In genomic region chr7:79053383-79053889, GRCm38 (mm10) we compare ENCODE assay signal across 8 mouse cellular contexts. TPM values are rescaled to one million over a fixed set of nuclear protein-coding genes. Genes with fewer than 3 reads are reported as not detected.
DNase-seq lines count a peak whose midpoint lies in the region; ATAC-seq and TF ChIP-seq lines count a peak whose summit lies in the region.

Gene Acan (plus strand): TSS chr7:79053483.

- H3K9ac ChIP-seq in limb, embryonic 12.5 days (replicated peaks), result peak within 1 kb of the TSS; percentile 57
- peak within 1 kb of the TSS; percentile 42 for H3K9ac ChIP-seq in stomach, embryonic 16.5 days (ENCODE audit: low read length)

- H3K27ac ChIP-seq in thymus, adult 2 months (ENCODE audit: control insufficient read depth, insufficient read depth, low read length), result no peak within 1 kb of the TSS
- peak within 1 kb of the TSS; percentile 19; the same call in 1 of the 2 replicates for H3K27ac ChIP-seq in limb, embryonic 12.5 days
- no peak within 1 kb of the TSS for H3K27ac ChIP-seq in stomach, embryonic 16.5 days (ENCODE audit: low read length)

- TF ChIP-seq POLR2A in thymus, adult 2 months (IDR thresholded peaks at IDR 0.05; ENCODE audit: control insufficient read depth, extremely low read depth, insufficient read depth, low read length, poor library complexity), result no peak

- H3K36me3 ChIP-seq in thymus, adult 2 months (ENCODE audit: control insufficient read depth, insufficient read depth, low read length), result no peaks in the 10 kb centered on the region
- H3K36me3 ChIP-seq in limb, embryonic 12.5 days, result no peaks in the 10 kb centered on the region
- no peaks in the 10 kb centered on the region for H3K36me3 ChIP-seq in stomach, embryonic 16.5 days (ENCODE audit: control insufficient read depth, insufficient read depth, low read length)

- H3K27me3 ChIP-seq in thymus, adult 2 months (ENCODE audit: control insufficient read depth, insufficient read depth, low read length), result peaks cover 5% of the 10 kb centered on the region; the same call in 1 of the 2 replicates
- peaks cover 92% of the 10 kb centered on the region for H3K27me3 ChIP-seq in limb, embryonic 12.5 days
- H3K27me3 ChIP-seq in stomach, embryonic 16.5 days (ENCODE audit: control insufficient read depth, insufficient read depth, low read length), result peaks cover 66% of the 10 kb centered on the region

- 3% methylated on average over 23 of the region's 23 CpGs for WGBS in thymus, adult 2 months
- 1% methylated on average over 23 of the region's 23 CpGs for WGBS in limb, embryonic 12.5 days
- WGBS in stomach, embryonic 16.5 days, result under 1% methylated on average over 23 of the region's 23 CpGs

- H3K4me3 ChIP-seq in thymus, adult 2 months (ENCODE audit: control insufficient read depth, insufficient read depth, low read length), result peak within 1 kb of the TSS; percentile 39
- peak within 1 kb of the TSS; percentile 54 for H3K4me3 ChIP-seq in limb, embryonic 12.5 days (replicated peaks)
- peak within 1 kb of the TSS; percentile 45 for H3K4me3 ChIP-seq in stomach, embryonic 16.5 days (replicated peaks; ENCODE audit: low read length)

- H3K4me1 ChIP-seq in thymus, adult 2 months (replicated peaks; ENCODE audit: control insufficient read depth, insufficient read depth, low read length), result peaks cover 5% of the 10 kb centered on the region; the same call in 1 of the 2 replicates
- peaks cover 24% of the 10 kb centered on the region for H3K4me1 ChIP-seq in limb, embryonic 12.5 days (replicated peaks)
- H3K4me1 ChIP-seq in stomach, embryonic 16.5 days (ENCODE audit: control insufficient read depth, insufficient read depth, low read length), result 0 out of 2 replicates have a peak, but pooled peaks cover 2% of the 10 kb centered on the region

- no peaks in the 10 kb centered on the region for H3K9me3 ChIP-seq in limb, embryonic 12.5 days
- H3K9me3 ChIP-seq in stomach, embryonic 16.5 days (replicated peaks; ENCODE audit: control insufficient read depth, low read length), result no peaks in the 10 kb centered on the region

- no peak for TF ChIP-seq CTCF in thymus, adult 2 months (IDR thresholded peaks at IDR 0.05; ENCODE audit: borderline replicate concordance, control insufficient read depth, extremely low read depth, insufficient read depth, low read length, poor library complexity)

- DNase-seq in adrenal gland, adult (ENCODE audit: inconsistent age in 2 of 2, low spot score in 1 of 2), result peak; percentile 32 to 34
- no peak for DNase-seq in adrenal gland, postnatal 4 days (ENCODE audit: low spot score in 2 of 2)
- no peak for DNase-seq in thymus, adult 2 months
- DNase-seq in thymus, adult 18-20 months, result no peak
- DNase-seq in left cerebral cortex, adult 18-20 months (ENCODE audit: low spot score in 2 of 2), result no peak
- no peak for DNase-seq in ovary, postnatal 10 days (ENCODE audit: low spot score)

- H3K4me2 ChIP-seq in limb, embryonic 12.5 days, result peak within 1 kb of the TSS; percentile 89
- H3K4me2 ChIP-seq in stomach, embryonic 16.5 days (ENCODE audit: low read depth, low read length), result peak within 1 kb of the TSS; percentile 89

- ATAC-seq in limb, embryonic 12.5 days (ENCODE audit: insufficient number of reproducible peaks, insufficient read depth, low FRiP score, low TSS enrichment, low read depth), result peak; percentile 53; the same call in 1 of the 2 replicates
- no peak for ATAC-seq in stomach, embryonic 16.5 days (ENCODE audit: insufficient read depth, low FRiP score)

RNA-seq across cellular contexts. Expression of gene Acan, which starts in this region (rescaled TPM):
- total RNA-seq in adrenal gland, postnatal 4 days (2021), result 1 to 10 TPM in 1 of 2 experiments, under 1 TPM in 1; 0.50 to 1.6 TPM
- 2.0 and 2.7 TPM in 2 replicates for polyA plus RNA-seq in thymus, adult 2 months (2012; rRNA removed)
- 4.9 and 10.3 TPM in 2 replicates for polyA plus RNA-seq in limb, embryonic 12.5 days (2016; fragmentation: Nextera tagmentation; extraction: Ambion mirVana)
- 0.45 and 0.58 TPM in 2 replicates for polyA plus RNA-seq in stomach, embryonic 16.5 days (2015; fragmentation: Nextera tagmentation; extraction: Ambion mirVana)
- 1 to 10 TPM; 3.2 to 3.7 TPM for total RNA-seq in left cerebral cortex, adult 18-20 months (2021)

Comparison
In these comparisons a context has a peak if more than half of its experiments do, and no peak if none do; other contexts are left out.
1. DNase-seq: peak in adrenal gland, adult (2 of 2); none in adrenal gland, postnatal 4 days (0 of 2), thymus, adult 2 months (single experiment), thymus, adult 18-20 months (0 of 2), left cerebral cortex, adult 18-20 months (0 of 2) and ovary, postnatal 10 days (single experiment).
2. Peak in every context shown above with its lines, with median percentiles within 50 percentile points of each other: H3K4me3 ChIP-seq.